Mouse (Mus musculus): ENCODE data around the gene Slc25a24. TPM values are rescaled to one million over a fixed set of nuclear protein-coding genes. Genes with fewer than 3 reads are reported as not detected.
A peak's percentile ranks its signal among the peaks of the same experiment; 100 is the strongest.

Slc25a24 gene
- polyA plus RNA-seq, 1 experiment: 11.8 TPM

DNA sequence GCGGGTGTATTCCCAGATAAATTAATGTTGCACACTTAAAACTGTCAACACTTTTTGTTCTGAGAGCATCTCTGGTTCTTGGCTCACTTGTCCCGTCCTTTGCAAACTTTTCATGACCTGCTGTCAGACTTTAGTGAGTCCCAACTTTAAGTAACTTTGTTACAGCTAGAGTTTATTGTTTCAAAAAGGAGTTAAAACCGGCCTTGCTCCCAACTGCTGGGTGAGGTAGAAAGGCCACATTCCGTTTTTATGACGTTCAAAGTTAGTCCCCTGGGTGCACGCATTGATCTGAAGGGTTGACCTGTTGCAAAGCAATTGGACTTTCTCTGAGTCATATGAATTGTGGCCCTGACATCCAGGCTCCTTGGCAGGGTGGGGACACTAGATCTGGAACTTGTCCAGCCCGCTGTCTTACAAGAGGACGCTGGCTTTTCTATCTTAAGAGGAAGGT, 607 bp downstream of the Slc25a24 start:
- 6% methylated on average over 8 of the region's 8 CpGs for WGBS
- Histone ChIP-seq H3K4me3 (replicated peaks; ENCODE audit: control insufficient read depth, low read depth, low read length) (peak overlapping the region; percentile 84), H3K4me1 (ENCODE audit: control insufficient read depth, insufficient read depth, low read length) (peaks cover 2% of the 10 kb centered on the region), H3K27ac (ENCODE audit: control insufficient read depth, insufficient read depth, low read depth, low read length, poor library complexity) (peak overlapping the region; percentile 97; the same call in 1 of the 2 replicates)
- TF ChIP-seq POLR2A (IDR thresholded peaks at IDR 0.05; ENCODE audit: borderline replicate concordance, control insufficient read depth, low read depth, low read length): no peak
- TF ChIP-seq CTCF (IDR thresholded peaks at IDR 0.05; ENCODE audit: control insufficient read depth, insufficient read depth, low read length): no peak

DNA sequence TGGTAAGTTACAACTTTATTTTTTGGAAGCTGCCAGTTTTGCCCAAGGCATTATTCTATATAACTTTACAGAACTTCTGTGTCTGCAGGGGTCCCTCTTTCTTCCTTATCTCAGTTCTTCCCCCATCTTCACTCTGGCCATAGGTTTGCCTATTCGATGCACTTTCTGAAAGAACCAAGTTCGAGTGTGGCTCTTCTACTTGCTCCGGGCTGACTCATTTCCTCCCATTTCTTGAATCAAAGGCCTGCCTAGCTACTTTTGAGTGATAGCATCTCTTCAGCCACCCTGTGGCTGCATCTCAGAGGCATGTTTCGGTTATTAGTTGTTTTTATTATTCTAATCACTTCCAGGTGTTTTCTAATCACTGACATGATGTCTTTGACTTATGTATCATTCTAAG, 1.1 kb downstream of the Slc25a24 start:
- Histone ChIP-seq H3K4me1 (ENCODE audit: control insufficient read depth, insufficient read depth, low read length) (peaks cover 2% of the 10 kb centered on the region), H3K4me3 (replicated peaks; ENCODE audit: control insufficient read depth, low read depth, low read length) (peak overlapping the region; percentile 35), H3K27ac (ENCODE audit: control insufficient read depth, insufficient read depth, low read depth, low read length, poor library complexity) (no peak overlapping the region; the same call in 1 of the 2 replicates)
- no peak for TF ChIP-seq POLR2A (IDR thresholded peaks at IDR 0.05; ENCODE audit: borderline replicate concordance, control insufficient read depth, low read depth, low read length)
- no peak for TF ChIP-seq CTCF (IDR thresholded peaks at IDR 0.05; ENCODE audit: control insufficient read depth, insufficient read depth, low read length)
- 18% methylated on average over 4 of the region's 4 CpGs for WGBS

DNA sequence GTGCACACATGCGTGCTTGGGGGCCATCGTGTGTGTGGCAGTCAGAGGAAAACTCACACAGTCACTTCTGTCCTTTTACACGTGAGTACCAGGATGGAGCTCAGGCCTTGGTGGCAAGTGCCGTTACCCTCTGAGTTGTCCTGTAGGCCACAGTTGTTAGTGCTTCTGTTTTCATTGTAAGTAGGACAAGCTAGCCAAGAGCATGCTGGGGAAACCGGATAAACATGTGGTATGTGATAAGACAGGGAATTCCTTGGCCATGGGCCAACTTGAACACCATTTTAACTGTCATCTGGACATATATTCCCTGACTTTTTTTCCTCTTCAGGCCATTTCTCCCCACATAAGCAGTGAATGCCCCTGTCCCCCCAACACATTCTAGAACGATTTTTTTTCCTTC, 2.6 kb downstream of the Slc25a24 start:
- WGBS: 74% methylated on average over 6 of the region's 6 CpGs
- Histone ChIP-seq H3K4me1 (ENCODE audit: control insufficient read depth, insufficient read depth, low read length) (peaks cover 6% of the 10 kb centered on the region), H3K27ac (ENCODE audit: control insufficient read depth, insufficient read depth, low read depth, low read length, poor library complexity) (no peak overlapping the region), H3K4me3 (replicated peaks; ENCODE audit: control insufficient read depth, low read depth, low read length) (no peak overlapping the region)
- no peak for TF ChIP-seq CTCF (IDR thresholded peaks at IDR 0.05; ENCODE audit: control insufficient read depth, insufficient read depth, low read length)
- TF ChIP-seq POLR2A (IDR thresholded peaks at IDR 0.05; ENCODE audit: borderline replicate concordance, control insufficient read depth, low read depth, low read length): no peak

DNA sequence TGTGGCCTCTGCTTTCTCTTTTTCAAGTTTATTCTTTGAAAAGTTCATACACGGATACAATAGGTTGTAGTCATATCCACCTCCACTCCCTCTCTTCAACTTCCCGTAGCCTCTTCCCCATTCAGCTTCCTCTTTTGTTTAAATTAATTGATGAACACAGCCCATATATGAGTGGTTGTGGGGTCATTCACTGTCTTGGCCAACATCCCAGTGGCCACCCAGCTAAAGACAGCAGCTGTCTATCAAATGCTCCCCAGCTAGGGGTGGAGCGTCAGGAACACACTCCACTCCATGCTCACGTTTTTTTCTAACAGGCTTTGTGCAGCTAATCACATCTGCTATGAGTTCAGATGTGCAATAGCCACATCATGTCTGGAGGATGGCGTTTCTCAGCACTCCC, 6.8 kb downstream of the Slc25a24 start:
- WGBS: 12% methylated on average over 5 of the region's 5 CpGs
- peaks cover 8% of the 10 kb centered on the region for H3K4me1 ChIP-seq (ENCODE audit: control insufficient read depth, insufficient read depth, low read length)
- H3K27ac ChIP-seq (ENCODE audit: control insufficient read depth, insufficient read depth, low read depth, low read length, poor library complexity): peak overlapping the region; percentile 16; the same call in 1 of the 2 replicates
- H3K4me3 ChIP-seq (replicated peaks; ENCODE audit: control insufficient read depth, low read depth, low read length): no peak overlapping the region
- TF ChIP-seq POLR2A (IDR thresholded peaks at IDR 0.05; ENCODE audit: borderline replicate concordance, control insufficient read depth, low read depth, low read length): no peak
- no peak for TF ChIP-seq CTCF (IDR thresholded peaks at IDR 0.05; ENCODE audit: control insufficient read depth, insufficient read depth, low read length)

DNA sequence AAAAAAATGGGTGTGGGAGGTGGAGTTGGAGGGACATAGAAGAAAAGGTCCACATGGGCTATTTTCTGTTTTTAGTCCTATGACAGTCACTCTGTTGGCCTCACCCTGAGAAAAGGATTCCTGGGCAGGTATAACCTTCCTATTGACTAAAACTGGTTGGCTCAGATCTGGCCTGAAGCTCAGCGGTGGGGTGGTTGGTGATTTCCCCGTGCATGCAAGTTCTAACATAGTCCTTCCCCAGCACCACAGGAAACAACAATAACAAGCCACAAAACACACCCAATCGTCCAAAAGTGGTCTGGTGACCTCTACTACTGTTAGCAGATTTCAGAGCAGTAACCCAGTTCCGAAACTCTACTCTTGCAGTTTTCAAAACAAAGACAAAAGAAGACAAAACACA, 10.0 kb downstream of the Slc25a24 start:
- no peak overlapping the region for H3K27ac ChIP-seq (ENCODE audit: control insufficient read depth, insufficient read depth, low read depth, low read length, poor library complexity)
- 38% methylated on average over 4 of the region's 4 CpGs for WGBS
- no peak overlapping the region for H3K4me3 ChIP-seq (replicated peaks; ENCODE audit: control insufficient read depth, low read depth, low read length)
- TF ChIP-seq CTCF (IDR thresholded peaks at IDR 0.05; ENCODE audit: control insufficient read depth, insufficient read depth, low read length) (no peak), POLR2A (IDR thresholded peaks at IDR 0.05; ENCODE audit: borderline replicate concordance, control insufficient read depth, low read depth, low read length) (no peak)
- H3K4me1 ChIP-seq (ENCODE audit: control insufficient read depth, insufficient read depth, low read length): peaks cover 6% of the 10 kb centered on the region

DNA sequence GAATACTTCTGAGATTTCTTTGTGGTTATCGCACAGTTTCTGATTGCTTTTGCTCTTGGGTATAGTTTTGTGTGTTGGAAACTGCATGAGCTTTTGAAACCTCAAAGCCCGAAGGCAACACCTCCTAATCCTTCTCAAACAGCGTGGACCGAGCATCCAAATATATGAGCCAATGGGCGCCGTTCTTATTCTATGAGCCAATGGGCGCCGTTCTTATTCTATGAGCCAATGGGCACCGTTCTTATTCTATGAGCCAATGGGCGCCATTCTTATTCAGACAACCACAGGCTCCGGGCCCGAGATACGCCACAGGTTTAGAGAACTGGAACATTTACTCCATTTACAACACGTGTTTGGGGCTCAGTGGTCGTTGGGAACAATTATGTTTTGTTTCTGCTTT, 11.1 kb downstream of the Slc25a24 start:
- WGBS: 93% methylated on average over 15 of the region's 15 CpGs
- no peak for TF ChIP-seq CTCF (IDR thresholded peaks at IDR 0.05; ENCODE audit: control insufficient read depth, insufficient read depth, low read length)
- Histone ChIP-seq H3K27ac (ENCODE audit: control insufficient read depth, insufficient read depth, low read depth, low read length, poor library complexity) (no peak overlapping the region), H3K4me1 (ENCODE audit: control insufficient read depth, insufficient read depth, low read length) (peaks cover 6% of the 10 kb centered on the region), H3K4me3 (replicated peaks; ENCODE audit: control insufficient read depth, low read depth, low read length) (no peak overlapping the region)

DNA sequence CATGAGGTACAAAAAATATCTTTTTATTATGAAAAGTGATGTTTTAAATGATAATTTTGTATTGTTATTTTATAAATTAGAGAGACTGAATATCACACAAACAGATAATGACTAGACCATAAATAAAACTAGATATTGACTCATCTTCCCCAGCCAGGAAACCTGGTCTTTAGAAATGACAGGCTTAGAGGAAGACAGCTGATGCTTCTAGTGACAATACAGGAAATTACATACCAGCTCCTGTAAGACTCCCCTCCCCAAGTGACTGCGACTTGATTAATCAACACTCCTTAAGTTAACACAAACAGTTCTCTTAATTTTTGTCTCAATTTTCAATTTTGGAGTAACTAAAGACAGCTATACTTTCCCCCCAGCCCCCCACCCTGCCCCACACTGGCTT, 12.4 kb downstream of the Slc25a24 start:
- WGBS: 37% methylated on average over 1 of the region's 1 CpGs
- Histone ChIP-seq H3K4me1 (ENCODE audit: control insufficient read depth, insufficient read depth, low read length) (peaks cover 2% of the 10 kb centered on the region), H3K27ac (ENCODE audit: control insufficient read depth, insufficient read depth, low read depth, low read length, poor library complexity) (no peak overlapping the region), H3K4me3 (replicated peaks; ENCODE audit: control insufficient read depth, low read depth, low read length) (no peak overlapping the region)
- no peak for TF ChIP-seq POLR2A (IDR thresholded peaks at IDR 0.05; ENCODE audit: borderline replicate concordance, control insufficient read depth, low read depth, low read length)
- TF ChIP-seq CTCF (IDR thresholded peaks at IDR 0.05; ENCODE audit: control insufficient read depth, insufficient read depth, low read length): no peak

DNA sequence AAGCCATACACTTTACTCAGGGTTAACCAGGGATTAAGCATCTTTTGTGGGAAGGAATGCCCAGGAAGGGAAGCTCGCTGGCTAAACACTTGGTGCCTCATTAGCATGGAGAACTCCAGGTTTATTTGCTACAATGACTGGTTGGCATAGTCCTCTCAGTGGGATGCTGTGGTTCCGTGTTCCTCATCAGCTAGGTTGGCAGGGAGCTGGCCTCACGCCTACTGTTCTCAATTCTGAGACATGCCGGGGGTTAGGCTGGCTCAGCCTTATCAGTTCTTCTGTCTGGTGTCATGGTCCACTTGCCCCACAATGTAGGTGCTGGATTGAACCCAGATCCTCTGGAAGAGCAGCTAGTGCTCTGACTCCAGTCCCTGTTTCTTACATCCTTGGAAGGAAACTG, 29.6 kb downstream of the Slc25a24 start:
- no peaks in the 10 kb centered on the region for H3K4me1 ChIP-seq (ENCODE audit: control insufficient read depth, insufficient read depth, low read length)
- 75% methylated on average over 4 of the region's 4 CpGs for WGBS
- TF ChIP-seq CTCF (IDR thresholded peaks at IDR 0.05; ENCODE audit: control insufficient read depth, insufficient read depth, low read length) (no peak), POLR2A (IDR thresholded peaks at IDR 0.05; ENCODE audit: borderline replicate concordance, control insufficient read depth, low read depth, low read length) (no peak)
- no peak overlapping the region for H3K27ac ChIP-seq (ENCODE audit: control insufficient read depth, insufficient read depth, low read depth, low read length, poor library complexity)
- H3K4me3 ChIP-seq (replicated peaks; ENCODE audit: control insufficient read depth, low read depth, low read length): no peak overlapping the region

DNA sequence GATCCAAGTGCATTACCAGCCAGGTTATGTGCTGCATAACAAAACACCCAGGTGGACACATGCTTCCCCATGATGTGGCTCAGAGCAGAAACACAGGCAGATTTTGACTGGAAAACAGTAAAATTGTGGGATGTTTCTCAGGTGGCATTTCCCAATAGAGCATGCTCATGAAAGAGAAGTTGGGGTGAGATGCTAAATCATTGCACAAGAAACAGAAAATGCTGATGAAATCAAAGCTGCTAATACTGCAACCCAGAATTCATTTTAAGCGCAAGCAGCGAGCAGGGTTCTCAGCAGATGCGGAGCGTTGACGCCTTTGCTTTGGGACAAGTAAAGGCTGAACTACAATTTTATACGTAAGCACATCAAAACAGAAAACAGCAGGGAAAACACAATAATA, 30.5 kb downstream of the Slc25a24 start:
- Histone ChIP-seq H3K4me3 (replicated peaks; ENCODE audit: control insufficient read depth, low read depth, low read length) (peak overlapping the region; percentile 29), H3K27ac (ENCODE audit: control insufficient read depth, insufficient read depth, low read depth, low read length, poor library complexity) (no peak overlapping the region), H3K4me1 (ENCODE audit: control insufficient read depth, insufficient read depth, low read length) (no peaks in the 10 kb centered on the region)
- 61% methylated on average over 6 of the region's 6 CpGs for WGBS
- no peak for TF ChIP-seq POLR2A (IDR thresholded peaks at IDR 0.05; ENCODE audit: borderline replicate concordance, control insufficient read depth, low read depth, low read length)
- no peak for TF ChIP-seq CTCF (IDR thresholded peaks at IDR 0.05; ENCODE audit: control insufficient read depth, insufficient read depth, low read length)
